Mouse (Mus musculus) E14TG2a.4 (cell line): Measurements from ENCODE around the gene Dlx3.
A peak's percentile ranks its signal among the peaks of the same experiment; 100 is the strongest.

Experiments
- H3K27me3 ChIP-seq: 2 replicates; pipeline ENCODE4 v1.6.1; 2014; ENCODE audit warnings: low read length, control low read depth; ENCODE audit not compliant: insufficient read depth
- H3K36me3 ChIP-seq: 2 replicates; pipeline ENCODE4 v1.6.1; 2014; ENCODE audit warnings: low read length, control low read depth; ENCODE audit not compliant: insufficient read depth
- H3K4me1 ChIP-seq: replicated peaks from 2 replicates; pipeline ENCODE4 v1.6.1; 2014; ENCODE audit warnings: low read depth, low read length, control low read depth
- H3K4me3 ChIP-seq: replicated peaks from 2 replicates; pipeline ENCODE4 v1.5.1; 2014; ENCODE audit warnings: mild to moderate bottlenecking, low read length
- H3K9me3 ChIP-seq: 2 replicates; pipeline ENCODE4 v1.6.1; 2014; ENCODE audit warnings: low read length, control low read depth
- CTCF ChIP-seq: conservative IDR thresholded peaks from 2 replicates; pipeline ENCODE4 v1.5.1; 2014; ENCODE audit warnings: low read length
- NANOG ChIP-seq: IDR thresholded peaks from 2 replicates; pipeline ENCODE4 v1.6.1; 2014; ENCODE audit warnings: borderline replicate concordance, low read length, mixed read lengths
- POU5F1 ChIP-seq: IDR thresholded peaks from 2 replicates; pipeline ENCODE4 v1.6.1; 2014; ENCODE audit warnings: low read length, borderline replicate concordance

The Dlx3 gene

DNA sequence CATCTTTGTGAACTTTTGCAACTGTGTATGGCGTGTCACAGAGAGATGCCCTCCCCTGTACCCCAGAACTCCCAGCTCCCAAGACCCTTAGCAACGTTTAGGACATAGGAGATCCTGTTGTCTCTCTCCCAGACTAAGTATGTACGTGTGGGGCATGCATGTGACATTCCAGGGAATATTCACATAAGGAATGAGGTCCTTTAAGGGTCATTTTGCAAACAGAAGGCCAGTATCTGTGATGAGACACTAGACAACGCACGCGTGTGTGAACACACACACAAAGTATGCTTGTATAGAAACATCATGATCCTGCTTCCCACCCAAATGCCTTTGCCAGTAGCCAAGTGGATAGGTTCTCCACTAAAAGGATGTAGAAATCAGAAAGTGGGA lies 2.2 kb downstream of the Dlx3 start:
- peaks cover 93% of the 10 kb centered on the region for H3K27me3 ChIP-seq
- TF ChIP-seq NANOG, result no peak
- TF ChIP-seq CTCF, result no peak
- TF ChIP-seq POU5F1, result no peak
- no peaks in the 10 kb centered on the region for H3K36me3 ChIP-seq
- no peak overlapping the region for H3K4me3 ChIP-seq
- no peaks in the 10 kb centered on the region for H3K9me3 ChIP-seq
- H3K4me1 ChIP-seq, result peaks cover 67% of the 10 kb centered on the region

DNA sequence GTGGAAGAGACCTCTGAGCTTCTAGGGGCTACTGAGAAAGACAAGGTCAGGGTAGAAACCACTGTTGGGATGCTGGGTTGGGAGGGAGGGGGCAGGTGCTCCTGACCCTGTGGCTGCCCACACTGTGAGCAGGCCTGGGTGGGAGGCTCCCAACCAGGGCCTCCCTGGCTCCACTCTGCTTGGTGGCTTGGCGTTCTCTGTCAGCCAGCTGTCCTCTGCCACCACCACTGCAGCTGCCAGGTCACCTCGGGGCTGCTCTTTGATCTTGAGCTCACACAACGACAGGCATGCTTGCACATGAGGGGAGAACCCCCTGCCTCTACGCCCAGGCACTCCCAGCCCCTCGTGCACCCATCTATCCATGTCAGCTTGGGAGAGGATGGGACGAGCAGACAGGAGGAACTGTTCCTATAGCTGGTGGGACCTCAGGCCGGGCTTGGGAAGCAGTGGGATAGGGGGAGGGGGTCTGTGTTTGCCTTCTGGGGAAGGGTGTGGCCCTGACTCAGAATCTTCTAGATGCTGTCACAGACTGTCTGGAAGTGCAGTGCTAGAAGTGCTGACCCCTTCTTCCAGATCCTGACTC lies 5.5 kb downstream of the Dlx3 start:
- Histone ChIP-seq H3K9me3 (no peaks in the 10 kb centered on the region), H3K27me3 (peaks cover 87% of the 10 kb centered on the region), H3K4me1 (peaks cover 66% of the 10 kb centered on the region), H3K36me3 (no peaks in the 10 kb centered on the region), H3K4me3 (no peak overlapping the region)
- no peak for TF ChIP-seq NANOG
- TF ChIP-seq POU5F1, result no peak
- TF ChIP-seq CTCF, result no peak

DNA sequence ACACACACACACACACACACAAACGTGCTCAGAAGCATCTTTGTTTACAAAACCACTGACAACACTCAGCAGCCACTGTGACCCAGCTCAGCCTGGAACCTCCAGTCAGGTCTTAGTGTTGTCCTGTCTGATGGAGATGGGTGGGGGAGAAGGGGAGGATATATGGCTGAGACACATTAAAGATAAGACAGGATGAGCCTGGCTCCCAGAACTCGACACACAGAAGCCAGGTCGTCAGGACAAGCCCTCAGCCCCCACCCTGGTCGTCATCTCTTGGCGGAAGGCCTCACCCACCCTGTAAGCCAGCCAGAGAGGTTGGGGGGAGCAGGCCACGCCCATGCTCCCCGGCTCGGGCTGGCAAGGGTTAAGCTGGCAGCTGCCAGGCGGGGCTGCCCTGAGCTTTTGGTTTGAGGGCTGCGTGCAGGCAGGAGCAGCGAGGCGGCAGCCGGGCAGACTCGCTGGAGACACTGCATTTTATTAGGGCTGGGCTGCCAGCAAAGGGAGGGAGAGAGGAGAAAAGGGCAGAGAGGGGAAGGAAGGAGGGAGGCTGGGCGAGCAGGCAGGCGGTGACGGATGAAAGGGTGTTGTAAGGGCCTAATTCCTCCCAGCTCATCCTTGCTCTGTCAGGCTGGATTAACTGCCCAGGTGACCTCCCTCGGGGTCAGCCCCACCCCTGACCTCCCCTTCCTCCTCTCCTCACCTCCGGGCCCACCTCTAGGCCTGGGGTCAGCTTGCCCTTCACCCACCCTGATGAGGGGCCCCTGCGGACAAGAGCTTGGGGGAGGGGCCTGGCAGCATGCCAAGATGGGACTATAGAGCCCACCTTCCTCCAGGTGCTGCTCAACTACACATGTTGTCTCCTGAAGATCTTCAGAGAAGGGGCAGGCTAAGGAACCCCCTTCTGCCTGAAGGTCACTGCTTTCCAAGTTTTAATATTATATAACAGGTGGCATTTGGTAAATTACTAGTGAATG lies 6.6 kb downstream of the Dlx3 start:
- peak overlapping the region; percentile 52 for H3K4me3 ChIP-seq
- H3K4me1 ChIP-seq, result peaks cover 62% of the 10 kb centered on the region
- H3K36me3 ChIP-seq, result no peaks in the 10 kb centered on the region
- no peaks in the 10 kb centered on the region for H3K9me3 ChIP-seq
- no peak for TF ChIP-seq CTCF
- no peak for TF ChIP-seq NANOG
- no peak for TF ChIP-seq POU5F1
- peaks cover 76% of the 10 kb centered on the region for H3K27me3 ChIP-seq

DNA sequence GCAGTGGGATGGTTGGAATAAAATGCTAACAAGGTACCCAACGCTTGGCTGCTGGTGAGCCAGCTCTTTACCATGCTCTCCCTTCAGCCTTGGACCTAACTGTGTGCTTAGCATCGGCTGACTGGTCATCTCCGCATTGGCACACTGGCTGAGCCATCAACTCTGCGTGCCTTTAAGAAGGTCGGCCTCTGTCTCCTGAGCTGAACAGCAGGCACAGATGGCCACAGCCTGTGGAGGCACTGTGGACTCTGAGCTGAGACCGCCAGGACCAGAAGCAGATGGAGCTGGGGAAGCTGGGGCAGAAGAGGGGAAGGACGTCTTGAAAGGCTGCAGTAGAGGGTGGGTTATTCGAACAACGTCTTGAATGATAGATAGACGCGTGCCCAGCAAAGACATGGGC lies 8.4 kb downstream of the Dlx3 start:
- TF ChIP-seq POU5F1, result no peak
- TF ChIP-seq CTCF, result no peak
- no peak for TF ChIP-seq NANOG
- Histone ChIP-seq H3K27me3 (peaks cover 58% of the 10 kb centered on the region), H3K9me3 (no peaks in the 10 kb centered on the region)

DNA sequence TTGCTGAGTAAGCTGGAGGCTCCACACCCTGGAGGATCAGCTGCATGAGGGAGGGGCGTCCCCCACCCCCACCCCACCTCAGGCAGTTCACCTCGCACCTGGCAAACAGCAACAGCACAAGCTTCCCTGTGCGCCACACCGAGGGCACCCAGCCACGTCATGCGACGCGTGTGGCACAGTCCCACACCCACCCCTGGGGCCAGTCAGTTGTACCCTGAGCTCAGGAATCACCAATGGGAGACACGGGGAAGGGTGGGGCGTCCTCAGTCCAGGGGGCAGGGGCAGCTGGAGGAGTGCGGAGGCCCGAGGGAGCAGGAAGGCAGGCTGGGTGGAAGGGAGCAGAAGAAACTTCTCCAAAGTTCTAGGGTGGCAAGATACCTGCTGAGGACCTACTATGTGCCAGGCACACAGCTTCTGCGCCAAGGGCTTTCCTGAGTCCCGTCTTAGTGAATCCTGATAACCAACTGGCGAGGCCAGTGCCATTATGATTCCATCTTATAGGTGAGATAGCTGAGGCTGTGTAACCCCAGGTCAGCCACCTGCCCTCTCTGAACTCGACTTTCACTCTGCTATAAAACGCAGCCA lies 10.8 kb downstream of the Dlx3 start:
- Histone ChIP-seq H3K27me3 (peaks cover 40% of the 10 kb centered on the region), H3K36me3 (no peaks in the 10 kb centered on the region), H3K4me1 (peaks cover 46% of the 10 kb centered on the region), H3K4me3 (no peak overlapping the region), H3K9me3 (no peaks in the 10 kb centered on the region)
- no peak for TF ChIP-seq CTCF
- TF ChIP-seq NANOG, result no peak
- TF ChIP-seq POU5F1, result no peak

More for the DNA sequence above, 8.4 kb downstream of the Dlx3 start:
- Histone ChIP-seq H3K36me3 (no peaks in the 10 kb centered on the region), H3K4me3 (no peak overlapping the region), H3K4me1 (peaks cover 54% of the 10 kb centered on the region)

DNA sequence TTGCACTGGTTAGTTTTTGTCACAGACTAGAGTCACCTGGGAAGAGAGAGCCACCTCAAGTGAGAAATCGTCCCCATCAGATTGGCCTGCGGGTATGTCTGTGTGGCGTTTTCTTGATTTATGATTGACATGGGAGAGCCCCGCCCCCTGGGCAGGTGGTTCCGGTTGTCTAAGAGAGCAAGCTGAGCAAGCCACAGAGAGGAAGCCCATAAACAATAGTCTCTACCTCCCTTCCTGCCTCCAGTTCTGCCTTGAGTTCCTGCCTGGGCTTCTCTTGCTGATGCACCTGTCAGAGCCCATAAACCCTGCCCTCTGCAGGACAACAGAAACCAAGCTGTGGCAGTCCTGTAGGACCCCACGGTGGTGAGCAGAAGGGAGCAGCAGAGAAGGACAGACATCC lies 13.4 kb downstream of the Dlx3 start:
- no peak overlapping the region for H3K4me3 ChIP-seq
- no peaks in the 10 kb centered on the region for H3K36me3 ChIP-seq
- no peaks in the 10 kb centered on the region for H3K9me3 ChIP-seq
- TF ChIP-seq NANOG, result no peak
- TF ChIP-seq POU5F1, result no peak
- TF ChIP-seq CTCF, result no peak
- peaks cover 34% of the 10 kb centered on the region for H3K4me1 ChIP-seq
- H3K27me3 ChIP-seq, result peaks cover 47% of the 10 kb centered on the region

DNA sequence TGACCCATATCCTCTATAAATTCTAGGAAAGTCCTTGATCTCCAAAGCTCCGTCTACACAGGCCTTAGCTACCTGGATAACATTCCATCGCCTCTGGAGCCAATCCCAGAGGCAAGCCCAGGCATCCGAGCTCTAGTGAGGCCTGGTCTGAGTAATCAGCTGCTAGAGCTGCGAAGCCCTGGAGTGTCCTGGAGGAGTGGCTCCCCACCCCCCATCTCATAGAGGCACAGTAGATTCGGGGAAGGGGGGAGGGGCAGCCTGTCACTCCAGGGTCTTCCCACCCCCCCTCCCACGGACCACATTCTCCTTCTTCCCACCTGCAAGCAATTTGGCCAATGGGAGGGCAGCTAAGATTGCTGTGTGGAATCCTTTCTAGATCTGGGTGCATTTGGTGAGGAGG lies 17.4 kb downstream of the Dlx3 start:
- peaks cover 31% of the 10 kb centered on the region for H3K4me1 ChIP-seq
- H3K4me3 ChIP-seq, result no peak overlapping the region
- TF ChIP-seq CTCF, result no peak
- TF ChIP-seq POU5F1, result no peak
- no peak for TF ChIP-seq NANOG
- H3K27me3 ChIP-seq, result peaks cover 64% of the 10 kb centered on the region
- H3K36me3 ChIP-seq, result no peaks in the 10 kb centered on the region
- H3K9me3 ChIP-seq, result no peaks in the 10 kb centered on the region

DNA sequence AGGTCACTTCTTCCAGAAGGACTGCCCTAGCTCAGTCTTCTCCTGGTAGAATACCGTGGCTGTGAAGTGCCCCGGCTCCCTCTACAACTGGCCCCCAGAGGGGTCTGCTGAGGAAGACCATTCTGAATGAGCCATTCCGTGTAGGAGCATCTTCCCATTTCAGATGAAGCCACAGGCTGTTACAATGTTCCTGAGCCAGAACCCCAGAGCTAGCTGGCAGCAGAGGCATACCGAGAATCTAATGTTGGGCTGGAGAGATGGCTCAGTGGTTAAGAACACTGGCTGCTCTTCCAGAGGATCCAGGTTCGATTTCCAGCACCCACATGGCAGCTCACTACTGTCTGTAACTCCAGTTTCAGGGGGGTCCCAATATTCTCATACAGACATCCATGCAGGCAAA lies 20.0 kb downstream of the Dlx3 start:
- Histone ChIP-seq H3K4me1 (peaks cover 39% of the 10 kb centered on the region), H3K27me3 (peaks cover 87% of the 10 kb centered on the region), H3K9me3 (no peaks in the 10 kb centered on the region), H3K36me3 (no peaks in the 10 kb centered on the region), H3K4me3 (no peak overlapping the region)
- TF ChIP-seq NANOG (no peak), CTCF (no peak), POU5F1 (no peak)
